In genomic region chr13:29857436-29857835, GRCm38 (mm10) we compare ENCODE assay signal across 8 mouse cellular contexts. TPM values are rescaled to one million over a fixed set of nuclear protein-coding genes. Genes with fewer than 3 reads are reported as not detected.
DNase-seq lines count a peak whose midpoint lies in the region; ATAC-seq lines count a peak whose summit lies in the region.

No protein-coding gene starts in this region.

- peaks cover 7% of the 10 kb centered on the region for H3K4me1 ChIP-seq in liver, embryonic 11.5 days (replicated peaks; ENCODE audit: control insufficient read depth, insufficient read depth, low read length)
- peaks cover 3% of the 10 kb centered on the region; the same call in 1 of the 2 replicates for H3K4me1 ChIP-seq in neural tube, embryonic 14.5 days (ENCODE audit: control insufficient read depth, insufficient read depth, low read length)

- no peaks in the 10 kb centered on the region for H3K9me3 ChIP-seq in liver, embryonic 11.5 days (ENCODE audit: control insufficient read depth, low read length)
- H3K9me3 ChIP-seq in neural tube, embryonic 14.5 days (ENCODE audit: control insufficient read depth, low read length): no peaks in the 10 kb centered on the region

- intact Hi-C loops in gastrocnemius, postnatal 36 days (cut with DNase I): loop anchor here (5.0 kb wide), 2 partner anchors 130 to 395 kb away; partner anchors contain the start of gene E2f3

- no peak overlapping the region for H3K4me2 ChIP-seq in liver, embryonic 11.5 days
- H3K4me2 ChIP-seq in neural tube, embryonic 14.5 days (ENCODE audit: low read depth, low read length): no peak overlapping the region

- H3K27me3 ChIP-seq in liver, embryonic 11.5 days (replicated peaks; ENCODE audit: control insufficient read depth, insufficient read depth, low read length): no peaks in the 10 kb centered on the region
- H3K27me3 ChIP-seq in neural tube, embryonic 14.5 days (ENCODE audit: control insufficient read depth, insufficient read depth, low read length): no peaks in the 10 kb centered on the region

- WGBS in liver, embryonic 11.5 days: 14% methylated on average over 4 of the region's 4 CpGs
- 24% methylated on average over 4 of the region's 4 CpGs for WGBS in neural tube, embryonic 14.5 days

- peak; percentile 14 for DNase-seq in right cerebral cortex, adult 18-20 months
- DNase-seq in right cerebral cortex, postnatal 14 days: no peak
- DNase-seq in fibroblast of lung, adult 2 months (ENCODE audit: low read depth): peak; percentile 23
- peak; percentile 37 for DNase-seq in hindlimb bud, embryonic 11.5 days (ENCODE audit: extremely low spot score, low read depth, low spot score)
- no peak for DNase-seq in liver, embryonic 11.5 days (ENCODE audit: low spot score)
- no peak for DNase-seq in gastrocnemius, postnatal 36 days

- H3K36me3 ChIP-seq in liver, embryonic 11.5 days (ENCODE audit: control insufficient read depth, insufficient read depth, low read length): peaks cover 3% of the 10 kb centered on the region; the same call in 1 of the 2 replicates
- H3K36me3 ChIP-seq in neural tube, embryonic 14.5 days (ENCODE audit: control insufficient read depth, insufficient read depth, low read length): no peaks in the 10 kb centered on the region

- peak; percentile 75 for ATAC-seq in activated CD4-positive, CD25-positive, alpha-beta regulatory T cell, adult 4 months
- ATAC-seq in liver, embryonic 11.5 days (replicated peaks; ENCODE audit: low FRiP score): 0 out of 2 replicates have a peak, but pooled peaks have one; percentile 44
- ATAC-seq in neural tube, embryonic 14.5 days (ENCODE audit: low read depth): peak; percentile 62; the same call in 1 of the 2 replicates

- H3K9ac ChIP-seq in liver, embryonic 11.5 days (ENCODE audit: low read depth, low read length): no peak overlapping the region
- no peak overlapping the region for H3K9ac ChIP-seq in neural tube, embryonic 14.5 days (replicated peaks; ENCODE audit: low read depth, low read length)

- H3K4me3 ChIP-seq in liver, embryonic 11.5 days (ENCODE audit: low read depth, low read length): no peak overlapping the region
- H3K4me3 ChIP-seq in neural tube, embryonic 14.5 days (ENCODE audit: low read depth, low read length): no peak overlapping the region

- no peak overlapping the region for H3K27ac ChIP-seq in liver, embryonic 11.5 days (ENCODE audit: low read depth, low read length)
- H3K27ac ChIP-seq in neural tube, embryonic 14.5 days (ENCODE audit: low read depth, low read length): no peak overlapping the region

RNA-seq across cellular contexts. Expression of gene Cdkal1, which starts 2.0 kb away (rescaled TPM):
- 10 to 100 TPM; 28.7 to 40.9 TPM for polyA plus RNA-seq in activated CD4-positive, CD25-positive, alpha-beta regulatory T cell, adult 4 months (2017; shearing (Covaris generic))
- 26.3 and 28.0 TPM in 2 replicates for polyA plus RNA-seq in liver, embryonic 11.5 days (2014; fragmentation: Nextera tagmentation; extraction: Ambion mirVana)
- polyA plus RNA-seq in neural tube, embryonic 14.5 days (2014; fragmentation: Nextera tagmentation; extraction: Ambion mirVana): 21.1 and 24.0 TPM in 2 replicates
- 10 to 100 TPM; 29.1 to 31.3 TPM for total RNA-seq in gastrocnemius, postnatal 36 days (2021)

Comparison
In these comparisons a context has a peak if more than half of its experiments do, and no peak if none do; other contexts are left out.
1. DNase-seq: peak in right cerebral cortex, adult 18-20 months (single experiment), fibroblast of lung, adult 2 months (single experiment) and hindlimb bud, embryonic 11.5 days (single experiment); none in right cerebral cortex, postnatal 14 days (single experiment), liver, embryonic 11.5 days (single experiment) and gastrocnemius, postnatal 36 days (0 of 2).
2. Peak in every context shown above with its lines, with median percentiles within 50 percentile points of each other: ATAC-seq.